Mouse (Mus musculus) heart, adult 2 months (tissue): ENCODE results near the gene Sh3bgrl3. TPM values are rescaled to one million over a fixed set of nuclear protein-coding genes. Genes with fewer than 3 reads are reported as not detected.
"Not testable (repeated sequence)": the region's sequence is repeated elsewhere in the genome, so short reads cannot be mapped to it uniquely, and the experiment has no call there.

ENCODE experiments used
- DNase-seq, 2 experiments: peaks; one replicate each; pipeline ENCODE4 v3.0.0; 2021
- H3K27ac ChIP-seq: fragments of 200-600 bp; 2 replicates; pipeline ENCODE4 v1.8.1; 2022
- H3K27me3 ChIP-seq: fragments of 200-500 bp; 2 replicates; pipeline ENCODE4 v1.6.1; 2012; ENCODE audit warnings: mild to moderate bottlenecking, low read length, inconsistent platforms, mixed read lengths; ENCODE audit not compliant: control insufficient read depth, insufficient read depth
- H3K36me3 ChIP-seq: fragments of 200-500 bp; 2 replicates; pipeline ENCODE4 v1.6.1; 2012; ENCODE audit warnings: low read length, inconsistent platforms; ENCODE audit not compliant: control insufficient read depth, insufficient read depth
- H3K4me1 ChIP-seq: fragments of 200-500 bp; 2 replicates; pipeline ENCODE4 v1.6.1; 2011; ENCODE audit warnings: low read length; ENCODE audit not compliant: control insufficient read depth, insufficient read depth
- H3K4me3 ChIP-seq: fragments of 200-600 bp; 2 replicates; pipeline ENCODE4 v1.8.1; 2022
- H3K79me2 ChIP-seq: fragments of 200-500 bp; replicated peaks from 2 replicates; pipeline ENCODE4 v1.6.1; 2012; ENCODE audit warnings: mild to moderate bottlenecking, inconsistent platforms, low read length, moderate library complexity, mixed read lengths; ENCODE audit not compliant: control insufficient read depth, insufficient read depth
- H3K9ac ChIP-seq: fragments of 200-500 bp; 2 replicates; pipeline ENCODE4 v1.6.1; 2012; ENCODE audit warnings: low read depth, mild to moderate bottlenecking, control low read depth, inconsistent platforms, low read length, mixed read lengths
- CTCF ChIP-seq: fragments of 200-600 bp; IDR thresholded peaks from 2 replicates; pipeline ENCODE4 v1.8.1; 2022; ENCODE audit warnings: antibody characterized with exemption, mild to moderate bottlenecking, moderate library complexity
- EP300 ChIP-seq: fragments of 200-500 bp; IDR thresholded peaks from 2 replicates; pipeline ENCODE4 v1.6.1; 2011; ENCODE audit warnings: low read depth, low read length, control low read depth; ENCODE audit not compliant: insufficient read depth
- POLR2A ChIP-seq: fragments of 200-500 bp; IDR thresholded peaks from 2 replicates; pipeline ENCODE4 v1.6.1; 2011; ENCODE audit warnings: mild to moderate bottlenecking, low read depth, low read length, control low read depth; ENCODE audit not compliant: insufficient read depth
- WGBS: fragments of 180-500 bp; shearing (Covaris S2); methylation state at CpG from one replicate; pipeline ENCODE4 v1.1.7; 2018; 5-methylcytosine and 5-hydroxymethylcytosine counted together
- intact Hi-C: fragments of 180-260 bp; cut with DNase I; formaldehyde crosslinking; loops from one replicate; pipeline ENCODE4 v1.15.1; 2025
- polyA plus RNA-seq: library from polyadenylated mRNA; depleted of rRNA; stranded (reverse); fragments of >200 nt; gene quantifications from 2 replicates; pipeline ENCODE4 v1.2.3, GENCODE M21; 2012
- total RNA-seq, 2 experiments: library from RNA; stranded (reverse); gene quantifications; 2 replicates each; pipeline ENCODE4 v1.2.3; 2021

Gene Sh3bgrl3
- total and polyA plus RNA-seq, 3 experiments, result 34.3 to 139 (median 45.7) TPM

DNA sequence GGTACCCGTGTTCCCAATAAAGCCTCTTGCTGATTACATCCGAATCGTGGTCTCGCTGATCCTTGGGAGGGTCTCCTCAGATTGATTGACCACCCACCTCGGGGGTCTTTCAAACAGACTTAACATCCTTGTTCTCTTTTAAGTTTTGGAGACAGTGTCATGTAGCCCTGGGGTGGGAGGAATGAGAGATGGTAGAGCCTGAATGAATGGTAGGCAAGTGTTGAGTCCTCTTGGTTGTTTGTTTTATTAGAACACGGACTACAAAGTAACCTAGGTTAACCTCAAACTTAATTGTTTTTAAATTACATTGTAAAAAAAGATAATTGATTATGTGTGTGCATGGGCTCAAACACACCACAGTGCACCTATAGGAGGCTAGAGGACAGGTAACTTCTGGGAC is 36.0 kb upstream of the Sh3bgrl3 start:
- TF ChIP-seq POLR2A (no peak), EP300 (no peak), CTCF (no peak)
- Histone ChIP-seq H3K4me3 (no peak overlapping the region), H3K9ac (no peak overlapping the region), H3K27me3 (no peaks in the 10 kb centered on the region), H3K4me1 (0 out of 2 replicates have a peak, but pooled peaks cover 1% of the 10 kb centered on the region), H3K79me2 (no peaks in the 10 kb centered on the region; the same call in 1 of the 2 replicates), H3K36me3 (peaks cover 11% of the 10 kb centered on the region), H3K27ac (peak overlapping the region; percentile 41)
- intact Hi-C loops, result no loop called here
- no peak for DNase-seq
- 90% methylated on average over 6 of the region's 6 CpGs for WGBS

GRCm38 (mm10) chr4:134160071-134160470 is 31.5 kb upstream of the Sh3bgrl3 start:
- H3K36me3 ChIP-seq, H3K79me2 ChIP-seq, H3K27me3 ChIP-seq, H3K4me1 ChIP-seq: not testable (repeated sequence)
- intact Hi-C loops, result loop anchor here (2.0 kb wide), 1 partner anchor 31 kb away; the partner anchor contains the start of gene Sh3bgrl3
- Histone ChIP-seq H3K9ac (peak overlapping the region; percentile 84), H3K4me3 (peak overlapping the region; percentile 43), H3K27ac (peak overlapping the region; percentile 65)
- WGBS, result 9% methylated on average over 30 of the region's 30 CpGs
- DNase-seq, result peak; percentile 65
- peak; percentile 25; the same call in 1 of the 2 replicates for TF ChIP-seq POLR2A

GRCm38 (mm10) chr4:134158774-134159173 is 30.2 kb upstream of the Sh3bgrl3 start:
- Histone ChIP-seq H3K79me2 (no peaks in the 10 kb centered on the region), H3K27ac (no peak overlapping the region), H3K9ac (no peak overlapping the region; the same call in 1 of the 2 replicates), H3K4me1 (peaks cover 2% of the 10 kb centered on the region), H3K36me3 (peaks cover 4% of the 10 kb centered on the region; the same call in 1 of the 2 replicates), H3K27me3 (no peaks in the 10 kb centered on the region), H3K4me3 (no peak overlapping the region)
- intact Hi-C loops, result no loop called here
- no peak for TF ChIP-seq POLR2A
- TF ChIP-seq CTCF, result no peak
- no peak for TF ChIP-seq EP300
- DNase-seq, result no peak
- 78% methylated on average over 6 of the region's 6 CpGs for WGBS

DNA sequence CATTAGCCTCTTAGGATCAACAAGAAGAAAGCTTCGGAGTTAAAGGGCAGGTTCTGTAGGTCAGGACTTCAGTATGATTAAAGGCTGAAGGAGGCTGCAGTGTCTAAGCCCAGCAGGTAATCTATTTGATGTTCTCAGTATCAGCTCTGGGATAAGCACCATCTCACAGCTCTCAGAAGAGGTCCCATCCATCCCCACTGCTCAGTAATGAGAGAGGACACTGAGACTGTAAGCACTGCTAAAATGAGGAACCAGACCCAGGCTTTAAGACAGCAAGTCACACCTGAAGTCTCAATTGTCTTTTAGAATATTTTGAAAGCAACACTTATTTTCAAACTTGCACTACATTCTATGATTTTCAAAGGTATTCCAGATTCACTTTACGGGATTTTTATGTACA is 29.0 kb upstream of the Sh3bgrl3 start:
- Histone ChIP-seq H3K9ac (no peak overlapping the region), H3K27ac (peak overlapping the region; percentile 84), H3K4me3 (no peak overlapping the region), H3K4me1 (peaks cover 2% of the 10 kb centered on the region), H3K27me3 (no peaks in the 10 kb centered on the region), H3K36me3 (peaks cover 17% of the 10 kb centered on the region), H3K79me2 (no peaks in the 10 kb centered on the region)
- intact Hi-C loops, result no loop called here
- 79% methylated on average over 2 of the region's 2 CpGs for WGBS
- no peak for DNase-seq
- TF ChIP-seq EP300 (no peak), POLR2A (no peak), CTCF (no peak)

DNA sequence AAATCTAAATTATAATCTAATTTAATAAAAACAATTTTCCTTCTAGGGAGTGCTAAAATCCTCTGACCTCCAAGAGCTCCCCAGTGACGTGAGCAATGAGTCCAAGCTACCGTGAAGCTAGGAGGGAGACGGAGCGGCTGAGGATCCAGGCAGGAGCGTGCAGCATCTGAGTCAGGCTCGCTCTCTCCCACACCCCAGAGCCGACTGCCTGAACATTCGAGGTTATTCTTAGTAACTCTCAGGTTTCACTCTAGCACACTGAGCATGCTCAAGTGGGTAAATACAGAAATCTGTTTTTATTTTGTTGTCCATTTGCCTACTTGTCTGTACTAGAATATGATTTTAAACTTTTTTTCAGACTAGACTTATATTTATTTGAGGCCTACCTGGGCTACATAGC is 28.2 kb upstream of the Sh3bgrl3 start:
- Histone ChIP-seq H3K4me3 (peak overlapping the region; percentile 23; the same call in 1 of the 2 replicates), H3K27ac (peak overlapping the region; percentile 84), H3K4me1 (peaks cover 2% of the 10 kb centered on the region), H3K9ac (no peak overlapping the region), H3K79me2 (no peaks in the 10 kb centered on the region), H3K27me3 (no peaks in the 10 kb centered on the region), H3K36me3 (peaks cover 17% of the 10 kb centered on the region)
- 47% methylated on average over 8 of the region's 8 CpGs for WGBS
- intact Hi-C loops, result no loop called here
- peak; percentile 50 to 64 for DNase-seq
- TF ChIP-seq CTCF (no peak), POLR2A (peak; percentile 91), EP300 (0 out of 2 replicates have a peak, but pooled peaks have one; percentile 47)

DNA sequence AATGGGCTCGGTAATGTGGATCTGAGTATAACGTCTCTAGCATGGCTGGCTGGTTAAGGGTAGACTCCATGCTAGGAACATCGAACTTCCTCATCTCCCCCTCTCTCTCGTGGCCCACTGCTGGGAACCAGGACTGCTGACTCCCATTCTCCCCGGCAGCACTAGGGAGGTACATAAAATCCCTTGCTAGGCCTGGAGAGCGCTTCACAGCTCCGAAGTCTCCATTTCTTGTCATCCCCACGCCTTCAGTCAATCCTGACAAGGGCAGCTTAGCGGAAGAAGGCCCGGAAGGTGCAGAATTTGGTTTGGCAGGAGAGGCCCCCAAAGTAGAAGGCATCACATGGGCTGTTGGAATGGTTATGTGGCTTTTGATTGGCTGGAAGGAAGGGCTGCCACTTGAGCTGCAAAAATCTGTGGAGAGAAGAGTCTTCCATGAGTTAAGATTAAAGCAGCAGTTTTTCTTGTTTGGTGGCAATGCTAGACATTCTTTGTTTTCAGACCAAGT is 27.4 kb upstream of the Sh3bgrl3 start:
- Histone ChIP-seq H3K27me3 (no peaks in the 10 kb centered on the region), H3K27ac (peak overlapping the region; percentile 84), H3K79me2 (no peaks in the 10 kb centered on the region), H3K4me1 (peaks cover 2% of the 10 kb centered on the region), H3K36me3 (peaks cover 17% of the 10 kb centered on the region), H3K9ac (peak overlapping the region; percentile 39; the same call in 1 of the 2 replicates), H3K4me3 (no peak overlapping the region)
- no peak for TF ChIP-seq EP300
- no peak for TF ChIP-seq POLR2A
- no peak for TF ChIP-seq CTCF
- DNase-seq, result peak; percentile 26 to 33
- WGBS, result 73% methylated on average over 10 of the region's 10 CpGs
- intact Hi-C loops, result no loop called here
